Mouse (Mus musculus): ENCODE data around the gene Parvg. TPM values are rescaled to one million over a fixed set of nuclear protein-coding genes. Genes with fewer than 3 reads are reported as not detected.

The Parvg gene
- polyA plus RNA-seq, 1 experiment from 2014 or later: 5.9 TPM

DNA sequence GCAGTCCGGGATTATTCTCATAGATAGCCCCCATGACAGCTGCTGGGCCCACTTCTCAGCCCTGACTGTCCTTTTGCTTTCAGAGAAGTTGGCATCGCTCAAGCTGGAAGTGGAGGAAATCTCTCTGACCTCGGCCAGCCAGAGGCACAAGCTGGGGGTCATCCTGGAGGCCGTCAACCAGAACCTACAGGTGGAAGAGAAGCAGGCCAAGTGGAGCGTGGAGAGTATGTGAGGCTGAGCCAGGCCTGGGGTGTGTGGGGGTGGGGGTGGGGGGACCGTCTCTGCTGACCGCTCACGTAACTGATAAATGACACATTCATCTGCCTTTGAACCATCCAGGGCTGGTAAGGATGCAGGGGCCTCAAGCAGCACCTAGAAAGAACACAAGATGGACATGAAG is 6.1 kb downstream of the Parvg start:
- no peaks in the 10 kb centered on the region for H3K36me3 ChIP-seq (ENCODE audit: control insufficient read depth, insufficient read depth, low read length)
- no peak overlapping the region for H3K9ac ChIP-seq (ENCODE audit: low read depth, low read length)
- H3K4me3 ChIP-seq (ENCODE audit: low read depth, low read length): no peak overlapping the region
- no peak overlapping the region for H3K27ac ChIP-seq (ENCODE audit: low read depth, low read length)
- ATAC-seq (replicated peaks; ENCODE audit: low FRiP score) (no peak), DNase-seq (ENCODE audit: low spot score) (no peak)
- no peaks in the 10 kb centered on the region for H3K4me1 ChIP-seq (replicated peaks; ENCODE audit: control insufficient read depth, insufficient read depth, low read length)
- no peaks in the 10 kb centered on the region for H3K9me3 ChIP-seq (ENCODE audit: control insufficient read depth, low read length)
- H3K27me3 ChIP-seq (replicated peaks; ENCODE audit: control insufficient read depth, insufficient read depth, low read length): no peaks in the 10 kb centered on the region
- no peak overlapping the region for H3K4me2 ChIP-seq
- 83% methylated on average over 8 of the region's 8 CpGs for WGBS

DNA sequence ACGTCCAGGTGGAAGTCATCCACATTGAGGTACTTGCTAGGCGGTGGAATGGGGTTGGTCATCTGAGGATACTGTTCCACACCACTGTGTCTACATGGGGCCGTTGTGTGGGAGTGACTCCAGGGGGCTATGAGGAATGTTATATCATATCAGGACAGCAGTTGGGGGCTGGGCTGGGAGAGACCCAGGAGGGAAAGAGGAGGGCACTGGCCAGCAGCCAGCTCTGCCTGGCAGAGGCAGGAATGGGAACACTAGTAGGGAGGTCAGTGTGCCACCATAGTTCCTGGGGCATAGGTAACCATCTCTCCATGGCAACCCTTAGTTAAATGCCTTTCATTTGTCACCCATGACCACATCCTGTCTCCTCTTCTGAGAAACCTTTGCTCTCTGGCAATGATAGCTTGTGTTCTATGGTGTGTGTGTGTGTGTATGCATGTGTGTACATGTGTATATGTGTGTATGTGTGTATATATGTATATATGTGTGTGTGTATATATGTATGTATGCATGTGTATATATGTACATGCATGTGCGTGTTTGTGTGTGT is 7.3 kb downstream of the Parvg start:
- 77% methylated on average over 4 of the region's 4 CpGs for WGBS
- no peak overlapping the region for H3K4me3 ChIP-seq (ENCODE audit: low read depth, low read length)
- ATAC-seq (replicated peaks; ENCODE audit: low FRiP score): no peak

GRCm38 (mm10) chr15:84336281-84336817 is 12.5 kb downstream of the Parvg start:
- no peaks in the 10 kb centered on the region for H3K4me1 ChIP-seq (replicated peaks; ENCODE audit: control insufficient read depth, insufficient read depth, low read length)
- no peaks in the 10 kb centered on the region for H3K9me3 ChIP-seq (ENCODE audit: control insufficient read depth, low read length)
- no peaks in the 10 kb centered on the region for H3K36me3 ChIP-seq (ENCODE audit: control insufficient read depth, insufficient read depth, low read length)
- H3K27me3 ChIP-seq (replicated peaks; ENCODE audit: control insufficient read depth, insufficient read depth, low read length): no peaks in the 10 kb centered on the region
- H3K27ac ChIP-seq (ENCODE audit: low read depth, low read length): no peak overlapping the region
- no peak for DNase-seq (ENCODE audit: low spot score)
- ATAC-seq (replicated peaks; ENCODE audit: low FRiP score): no peak
- H3K4me3 ChIP-seq (ENCODE audit: low read depth, low read length): no peak overlapping the region
- no peak overlapping the region for H3K4me2 ChIP-seq
- WGBS: 56% methylated on average over 12 of the region's 12 CpGs
- H3K9ac ChIP-seq (ENCODE audit: low read depth, low read length): no peak overlapping the region

More for the DNA sequence above, 7.3 kb downstream of the Parvg start:
- H3K27me3 ChIP-seq (replicated peaks; ENCODE audit: control insufficient read depth, insufficient read depth, low read length): no peaks in the 10 kb centered on the region
- no peaks in the 10 kb centered on the region for H3K4me1 ChIP-seq (replicated peaks; ENCODE audit: control insufficient read depth, insufficient read depth, low read length)
- H3K9me3 ChIP-seq (ENCODE audit: control insufficient read depth, low read length): no peaks in the 10 kb centered on the region
- no peak overlapping the region for H3K9ac ChIP-seq (ENCODE audit: low read depth, low read length)
- no peak for DNase-seq (ENCODE audit: low spot score)
- no peaks in the 10 kb centered on the region for H3K36me3 ChIP-seq (ENCODE audit: control insufficient read depth, insufficient read depth, low read length)
- H3K27ac ChIP-seq (ENCODE audit: low read depth, low read length): no peak overlapping the region
- H3K4me2 ChIP-seq: no peak overlapping the region

- 63% methylated on average over 5 of the region's 5 CpGs for WGBS
- Histone ChIP-seq H3K9ac (ENCODE audit: low read depth, low read length) (no peak overlapping the region), H3K36me3 (ENCODE audit: control insufficient read depth, insufficient read depth, low read length) (no peaks in the 10 kb centered on the region), H3K27me3 (replicated peaks; ENCODE audit: control insufficient read depth, insufficient read depth, low read length) (no peaks in the 10 kb centered on the region), H3K4me1 (replicated peaks; ENCODE audit: control insufficient read depth, insufficient read depth, low read length) (no peaks in the 10 kb centered on the region), H3K9me3 (ENCODE audit: control insufficient read depth, low read length) (no peaks in the 10 kb centered on the region), H3K4me3 (ENCODE audit: low read depth, low read length) (no peak overlapping the region), H3K27ac (ENCODE audit: low read depth, low read length) (no peak overlapping the region), H3K4me2 (no peak overlapping the region)
- no peak for ATAC-seq (replicated peaks; ENCODE audit: low FRiP score)
- no peak for DNase-seq (ENCODE audit: low spot score)
These were observed 13.8 kb downstream of the Parvg start for GRCm38 (mm10) chr15:84337599-84337998.

DNA sequence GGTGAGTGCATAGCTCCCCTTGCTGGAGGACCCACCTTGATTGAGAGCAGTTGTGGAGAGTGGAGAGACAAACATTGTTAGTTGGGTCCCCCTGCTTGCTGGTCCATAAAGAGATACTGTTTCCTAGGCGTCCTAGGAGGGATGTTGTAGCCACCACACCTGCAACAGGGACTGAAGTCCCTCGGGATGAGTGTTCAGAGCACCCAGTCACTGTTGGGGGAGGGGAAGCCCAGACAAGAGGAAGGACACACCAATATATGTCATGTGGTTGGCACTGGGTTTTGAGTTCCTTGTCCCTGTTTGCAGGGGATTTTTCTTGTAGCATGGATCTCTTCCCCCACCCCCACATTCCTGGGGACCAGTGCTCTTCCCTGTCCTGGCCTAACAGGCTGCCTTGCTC is 17.1 kb downstream of the Parvg start:
- no peaks in the 10 kb centered on the region for H3K9me3 ChIP-seq (ENCODE audit: control insufficient read depth, low read length)
- no peak overlapping the region for H3K4me2 ChIP-seq
- no peak overlapping the region for H3K9ac ChIP-seq (ENCODE audit: low read depth, low read length)
- no peaks in the 10 kb centered on the region for H3K4me1 ChIP-seq (replicated peaks; ENCODE audit: control insufficient read depth, insufficient read depth, low read length)
- ATAC-seq (replicated peaks; ENCODE audit: low FRiP score): no peak
- H3K36me3 ChIP-seq (ENCODE audit: control insufficient read depth, insufficient read depth, low read length): no peaks in the 10 kb centered on the region
- no peak overlapping the region for H3K4me3 ChIP-seq (ENCODE audit: low read depth, low read length)
- H3K27ac ChIP-seq (ENCODE audit: low read depth, low read length): no peak overlapping the region
- WGBS: 36% methylated on average over 2 of the region's 2 CpGs
- DNase-seq (ENCODE audit: low spot score): no peak
- H3K27me3 ChIP-seq (replicated peaks; ENCODE audit: control insufficient read depth, insufficient read depth, low read length): no peaks in the 10 kb centered on the region

- no peak for DNase-seq (ENCODE audit: low spot score)
- Histone ChIP-seq H3K27me3 (replicated peaks; ENCODE audit: control insufficient read depth, insufficient read depth, low read length) (no peaks in the 10 kb centered on the region), H3K4me2 (no peak overlapping the region), H3K27ac (ENCODE audit: low read depth, low read length) (no peak overlapping the region), H3K4me3 (ENCODE audit: low read depth, low read length) (no peak overlapping the region), H3K9ac (ENCODE audit: low read depth, low read length) (no peak overlapping the region), H3K36me3 (ENCODE audit: control insufficient read depth, insufficient read depth, low read length) (no peaks in the 10 kb centered on the region), H3K9me3 (ENCODE audit: control insufficient read depth, low read length) (no peaks in the 10 kb centered on the region), H3K4me1 (replicated peaks; ENCODE audit: control insufficient read depth, insufficient read depth, low read length) (peaks cover 3% of the 10 kb centered on the region; the same call in 1 of the 2 replicates)
- WGBS: 93% methylated on average over 4 of the region's 4 CpGs
- ATAC-seq (replicated peaks; ENCODE audit: low FRiP score): no peak
These were observed 24.9 kb downstream of the Parvg start for GRCm38 (mm10) chr15:84348769-84349168.

GRCm38 (mm10) chr15:84349915-84350738 is 26.3 kb downstream of the Parvg start:
- DNase-seq (ENCODE audit: low spot score) (no peak), ATAC-seq (replicated peaks; ENCODE audit: low FRiP score) (no peak)
- 37% methylated on average over 14 of the region's 14 CpGs for WGBS
- Histone ChIP-seq H3K9me3 (ENCODE audit: control insufficient read depth, low read length) (no peaks in the 10 kb centered on the region), H3K4me1 (replicated peaks; ENCODE audit: control insufficient read depth, insufficient read depth, low read length) (peaks cover 3% of the 10 kb centered on the region; the same call in 1 of the 2 replicates), H3K27ac (ENCODE audit: low read depth, low read length) (no peak overlapping the region), H3K27me3 (replicated peaks; ENCODE audit: control insufficient read depth, insufficient read depth, low read length) (no peaks in the 10 kb centered on the region), H3K4me2 (no peak overlapping the region), H3K9ac (ENCODE audit: low read depth, low read length) (no peak overlapping the region), H3K36me3 (ENCODE audit: control insufficient read depth, insufficient read depth, low read length) (no peaks in the 10 kb centered on the region), H3K4me3 (ENCODE audit: low read depth, low read length) (no peak overlapping the region)

DNA sequence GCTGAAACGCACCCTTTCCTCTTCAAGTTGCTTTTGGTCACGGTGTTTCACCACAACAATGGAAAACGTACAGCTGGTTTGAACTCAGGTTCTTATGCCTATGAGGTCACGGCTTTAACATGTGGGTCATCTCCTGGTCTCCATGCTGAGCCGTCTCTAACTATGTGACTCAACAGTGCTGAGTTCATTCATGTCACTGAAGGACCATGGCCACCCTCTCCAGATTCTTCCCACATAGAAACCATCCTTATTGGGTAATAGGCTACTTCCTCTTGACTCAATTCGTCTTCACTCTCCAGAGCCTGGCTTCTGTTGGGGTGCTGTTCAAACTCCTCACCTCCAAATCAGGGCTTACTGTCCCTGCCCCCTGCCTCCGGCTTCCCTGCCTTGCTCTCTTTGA is 27.5 kb downstream of the Parvg start:
- H3K9ac ChIP-seq (ENCODE audit: low read depth, low read length): no peak overlapping the region
- WGBS: 68% methylated on average over 7 of the region's 7 CpGs
- ATAC-seq (replicated peaks; ENCODE audit: low FRiP score): no peak
- no peak overlapping the region for H3K27ac ChIP-seq (ENCODE audit: low read depth, low read length)
- no peaks in the 10 kb centered on the region for H3K9me3 ChIP-seq (ENCODE audit: control insufficient read depth, low read length)
- DNase-seq (ENCODE audit: low spot score): no peak
- H3K4me3 ChIP-seq (ENCODE audit: low read depth, low read length): no peak overlapping the region
- H3K4me1 ChIP-seq (replicated peaks; ENCODE audit: control insufficient read depth, insufficient read depth, low read length): peaks cover 3% of the 10 kb centered on the region; the same call in 1 of the 2 replicates
- H3K36me3 ChIP-seq (ENCODE audit: control insufficient read depth, insufficient read depth, low read length): no peaks in the 10 kb centered on the region
- H3K4me2 ChIP-seq: no peak overlapping the region
- no peaks in the 10 kb centered on the region for H3K27me3 ChIP-seq (replicated peaks; ENCODE audit: control insufficient read depth, insufficient read depth, low read length)

All from liver, embryonic 11.5 days (tissue).